Mouse (Mus musculus): Measurements from ENCODE around the gene Pdrg1.

The Pdrg1 gene

DNA sequence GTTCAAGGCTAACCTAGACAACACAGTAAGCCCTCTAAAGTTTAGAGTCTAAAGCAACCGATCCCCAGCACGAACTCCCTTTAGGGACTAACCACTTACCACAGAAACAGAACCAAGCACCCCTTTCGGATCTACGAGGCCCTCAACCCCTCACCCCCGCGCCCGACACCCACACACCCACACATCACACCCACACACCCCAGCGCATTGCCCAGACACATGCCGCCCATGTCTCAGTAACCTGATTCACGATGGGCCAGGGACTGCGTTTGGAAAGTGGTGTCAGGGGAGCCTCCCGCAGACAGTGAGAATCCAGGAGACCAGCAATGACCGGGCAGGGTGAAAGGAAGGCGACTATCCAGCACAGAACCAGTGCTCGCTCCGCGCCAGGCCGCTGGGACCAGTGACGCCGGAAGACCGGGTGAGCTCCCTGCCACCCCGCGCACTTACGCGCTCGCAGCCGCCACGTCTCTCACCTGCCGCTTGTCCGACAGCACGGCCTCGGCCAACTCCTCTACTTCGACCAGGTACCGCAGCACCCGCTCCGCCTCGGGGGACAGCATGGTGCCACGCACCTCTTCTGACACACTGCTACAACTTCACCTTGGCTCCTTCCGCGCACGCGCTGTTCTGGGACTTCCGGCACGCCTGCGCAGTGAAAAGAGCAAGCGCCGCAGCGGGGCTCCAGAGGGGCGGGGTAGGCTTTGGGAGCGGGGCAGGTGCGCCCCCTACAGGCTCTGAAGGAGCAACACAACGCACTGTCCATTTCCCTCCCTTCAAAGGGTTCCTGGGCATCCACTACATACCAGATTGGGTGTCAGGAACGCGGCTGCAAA lies at the start of gene Pdrg1:
Gene Pdrg1 (minus strand): TSS at position 670 of the 836 bp plus-strand sequence.
- peak; percentile 94 for DNase-seq (ENCODE audit: low spot score)

DNA sequence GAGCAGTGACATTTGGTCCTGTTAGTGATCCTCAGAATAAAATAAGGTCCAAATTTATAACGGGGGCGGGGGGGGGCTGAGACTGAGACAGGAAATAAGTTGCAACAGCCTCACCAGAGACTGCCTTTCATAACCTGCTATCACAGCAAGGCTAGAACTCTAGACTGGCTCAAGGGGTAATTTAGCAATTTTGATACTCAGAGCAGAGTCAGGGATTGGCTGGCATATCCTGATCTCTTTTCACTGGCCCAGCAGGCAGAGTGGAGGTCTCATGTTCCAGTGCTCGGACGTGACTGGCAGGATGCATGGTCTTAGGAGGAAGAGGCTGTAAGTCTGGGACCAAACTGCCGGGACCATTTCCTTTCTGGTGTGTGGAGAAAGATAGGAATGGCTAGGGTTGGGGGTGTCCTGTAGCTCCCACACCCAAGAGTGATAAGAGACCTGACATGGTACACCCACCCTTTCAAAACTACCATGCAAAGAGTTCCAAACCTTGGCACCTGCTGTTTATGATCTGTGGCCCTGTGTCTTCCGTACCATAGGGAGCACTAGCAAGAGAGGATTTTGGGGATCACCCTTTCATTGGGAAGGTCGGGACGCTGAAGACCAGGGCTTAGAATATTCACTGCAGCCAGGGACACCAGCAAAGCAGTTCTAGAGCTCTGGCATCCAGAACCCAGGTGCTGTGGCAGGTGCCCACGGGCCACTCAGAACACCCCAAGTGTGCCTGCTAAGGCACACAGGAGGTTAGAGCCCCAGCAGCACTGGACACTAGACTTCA lies 49.2 kb upstream of the Pdrg1 start:
- DNase-seq (ENCODE audit: low spot score): no peak

DNA sequence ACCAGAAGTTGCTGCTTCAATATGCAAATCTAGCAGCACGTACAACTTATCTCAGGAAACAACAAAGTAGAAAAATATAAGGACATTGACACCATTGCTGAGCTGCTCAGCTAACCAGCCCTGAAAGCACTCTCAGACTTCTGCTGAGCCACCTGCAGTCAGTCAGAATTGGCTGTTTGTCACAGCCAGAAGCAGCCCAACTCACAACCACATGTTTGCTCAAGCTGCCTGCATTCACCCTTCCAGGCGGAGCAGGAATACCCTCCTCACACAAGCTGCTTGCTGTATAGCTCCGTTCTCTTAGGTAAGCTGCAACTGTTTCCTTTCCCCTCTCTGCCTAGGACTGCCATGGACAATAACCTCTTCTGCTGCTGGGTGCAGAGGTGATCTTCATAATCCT lies 48.2 kb upstream of the Pdrg1 start:
- DNase-seq (ENCODE audit: low spot score): peak; percentile 23

DNA sequence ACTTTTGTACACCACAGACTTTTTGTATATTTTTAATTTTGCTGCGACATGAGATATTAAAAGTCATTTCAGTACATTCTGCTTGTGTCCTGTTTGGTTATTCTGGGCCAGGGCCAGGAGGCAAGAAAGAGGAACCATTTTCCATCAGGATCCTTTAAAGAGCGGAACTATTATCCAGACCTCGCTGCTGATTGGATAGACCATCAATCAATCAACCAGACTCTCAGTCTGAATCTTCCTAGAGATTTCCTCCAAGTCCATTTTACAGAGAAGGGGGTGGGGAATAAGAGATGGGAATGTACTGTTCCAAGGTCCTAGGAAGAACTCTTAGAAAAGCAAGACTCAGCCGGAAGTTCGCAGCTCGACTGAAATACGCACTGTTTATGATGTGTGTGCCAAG lies 45.0 kb upstream of the Pdrg1 start:
- DNase-seq (ENCODE audit: low spot score): no peak

DNA sequence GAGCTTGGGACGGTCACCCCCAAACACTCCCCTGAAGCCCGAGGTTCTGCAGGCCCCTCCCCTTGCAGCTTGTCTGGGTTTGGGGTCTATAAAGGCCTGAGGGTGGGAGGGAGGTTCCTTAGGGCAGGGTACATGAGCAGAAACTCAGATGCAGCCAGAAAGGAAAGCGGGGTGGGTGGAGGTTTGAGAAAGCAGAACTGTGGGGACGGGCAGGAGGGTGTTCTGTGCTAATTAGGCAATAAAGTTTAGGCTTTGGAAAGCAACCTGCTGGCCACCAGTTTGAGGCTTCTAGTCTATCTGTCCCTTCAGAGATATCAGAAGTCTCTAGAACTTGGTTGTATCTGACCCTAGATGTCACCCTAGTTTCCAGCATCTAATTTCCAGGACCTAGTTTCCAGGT lies 43.1 kb upstream of the Pdrg1 start:
- DNase-seq (ENCODE audit: low spot score): no peak

DNA sequence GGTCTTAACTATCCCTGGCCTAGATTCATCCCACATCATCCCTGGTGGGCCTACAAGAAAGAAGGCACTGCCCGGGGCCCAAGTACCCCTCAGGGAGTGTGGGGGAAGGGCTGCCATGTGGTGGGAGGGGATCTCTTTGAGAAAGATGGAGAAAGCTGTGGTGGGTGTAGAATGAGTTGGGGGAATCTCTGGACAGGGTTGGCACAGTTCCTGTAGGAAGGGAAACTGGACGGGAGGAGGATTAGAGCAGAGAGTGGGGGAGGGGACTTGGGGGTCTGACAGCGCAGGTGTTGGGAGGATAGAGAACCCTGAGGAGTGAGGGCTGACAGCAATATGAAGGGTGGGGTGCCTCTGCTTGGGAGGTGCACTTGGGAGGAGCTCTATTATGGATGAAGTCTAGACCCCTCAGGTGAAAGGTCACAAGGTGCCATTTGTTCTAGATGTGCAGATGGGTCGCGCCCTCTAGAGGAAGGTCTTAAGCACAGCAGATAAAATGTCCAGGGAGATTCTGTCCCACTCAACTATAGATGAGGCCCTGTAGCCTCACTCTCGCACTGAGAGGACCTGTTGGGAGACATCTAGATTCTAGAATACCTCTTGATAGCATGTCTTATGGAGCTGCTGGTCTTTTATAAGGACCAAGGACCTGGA lies 40.2 kb upstream of the Pdrg1 start:
- no peak for DNase-seq (ENCODE audit: low spot score)

DNA sequence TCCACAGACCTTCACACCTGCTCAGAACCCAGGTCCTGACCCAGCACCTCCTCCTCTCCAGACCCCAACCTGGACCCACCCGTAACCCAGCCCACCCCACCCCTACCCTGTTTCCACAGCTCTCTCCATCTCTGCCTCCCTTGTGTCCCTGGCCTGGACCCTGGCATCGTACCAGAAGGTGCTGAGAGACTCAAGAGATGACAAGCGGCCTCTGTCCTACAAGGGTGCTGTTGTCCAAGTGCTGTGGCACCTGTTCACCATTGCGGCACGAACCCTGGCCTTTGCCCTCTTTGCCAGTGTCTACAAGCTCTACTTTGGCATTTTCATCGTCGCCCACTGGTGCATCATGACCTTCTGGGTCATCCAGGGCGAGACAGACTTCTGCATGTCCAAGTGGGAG lies 38.7 kb upstream of the Pdrg1 start:
- no peak for DNase-seq (ENCODE audit: low spot score)

DNA sequence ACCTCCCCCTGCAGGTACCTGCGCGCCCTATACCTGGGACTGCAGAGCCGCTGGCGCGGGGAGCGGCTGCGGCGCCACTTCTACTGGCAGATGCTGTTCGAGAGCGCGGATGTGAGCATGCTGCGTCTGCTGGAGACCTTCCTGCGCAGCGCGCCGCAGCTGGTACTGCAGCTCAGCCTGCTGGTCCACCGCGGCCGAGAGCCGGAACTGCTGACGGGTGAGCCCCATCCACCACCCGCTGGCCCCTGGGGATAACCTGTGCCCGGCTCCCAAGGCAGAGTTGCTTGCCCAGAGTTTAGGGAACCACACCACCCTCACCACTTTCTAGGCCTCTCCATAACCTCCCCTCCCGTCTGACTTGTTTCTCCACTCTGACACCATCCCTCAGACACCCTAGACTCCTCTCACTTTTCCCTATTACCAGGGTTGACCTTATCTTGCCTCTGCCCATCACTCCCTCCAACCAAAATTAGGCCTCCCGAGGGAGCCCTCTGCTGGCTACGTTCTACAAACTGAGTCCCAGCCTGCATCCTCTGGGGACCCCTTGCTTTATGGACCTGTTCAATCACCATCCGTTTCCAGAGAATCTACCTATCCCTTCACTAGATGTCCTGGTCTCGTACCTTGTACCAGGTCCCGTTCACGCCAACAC lies 37.6 kb upstream of the Pdrg1 start:
- no peak for DNase-seq (ENCODE audit: low spot score)

DNA sequence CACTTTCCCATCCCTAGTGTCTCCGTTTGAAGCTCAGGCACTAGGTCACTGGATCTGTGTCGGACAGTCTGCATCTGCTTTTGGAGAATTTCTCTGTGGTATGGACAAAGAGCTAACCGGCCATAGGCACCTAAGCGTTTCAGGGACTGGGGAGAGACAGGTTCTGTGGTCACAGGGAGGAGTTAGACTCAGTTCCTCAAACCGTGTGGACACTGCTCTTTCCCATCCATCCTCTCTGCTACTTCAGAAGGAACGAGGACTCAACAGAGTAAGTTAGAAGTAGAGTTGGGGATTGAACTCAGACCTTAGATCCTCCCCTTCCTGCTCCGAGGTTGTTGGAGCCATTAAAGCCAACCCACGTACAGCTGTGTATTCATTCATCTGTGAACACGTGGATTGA lies 36.3 kb upstream of the Pdrg1 start:
- DNase-seq (ENCODE audit: low spot score): no peak

DNA sequence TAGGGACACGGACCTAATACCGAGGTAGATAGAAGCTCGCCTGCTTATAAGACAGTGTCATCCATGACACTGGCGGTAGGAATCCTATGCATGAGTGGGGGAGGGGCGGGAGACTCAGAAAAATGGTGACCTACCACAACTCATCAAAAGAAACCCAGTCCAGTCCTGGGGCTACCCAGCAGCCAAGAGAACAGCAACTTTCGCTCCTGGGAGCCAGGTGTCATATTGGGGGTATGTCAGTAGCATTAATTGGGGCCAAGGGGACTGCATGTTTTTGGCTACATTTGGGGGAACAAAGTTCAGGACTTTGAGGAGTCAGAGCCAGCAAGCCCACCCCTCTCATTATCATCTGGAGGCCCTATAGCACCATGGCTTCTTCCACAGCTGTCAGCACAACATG lies 35.9 kb upstream of the Pdrg1 start:
- no peak for DNase-seq (ENCODE audit: low spot score)

DNA sequence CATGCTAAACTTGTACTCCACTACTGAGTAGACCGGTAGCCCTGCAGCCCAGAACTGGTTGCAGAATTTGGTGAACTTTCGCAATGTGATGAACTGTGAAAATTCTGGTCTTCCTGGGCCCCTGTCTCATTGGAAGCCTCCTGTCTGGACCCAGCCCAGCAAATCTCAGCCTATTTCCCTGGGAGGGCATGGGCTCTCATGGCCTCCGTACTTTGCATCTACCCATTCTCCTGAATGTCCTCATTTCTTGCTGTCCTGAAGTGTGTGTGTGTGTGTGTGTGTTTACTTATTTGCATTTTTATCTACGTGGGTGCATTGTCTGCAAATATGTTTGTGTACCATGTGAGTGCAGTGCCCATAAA lies 34.8 kb upstream of the Pdrg1 start:
- no peak for DNase-seq (ENCODE audit: low spot score)

DNA sequence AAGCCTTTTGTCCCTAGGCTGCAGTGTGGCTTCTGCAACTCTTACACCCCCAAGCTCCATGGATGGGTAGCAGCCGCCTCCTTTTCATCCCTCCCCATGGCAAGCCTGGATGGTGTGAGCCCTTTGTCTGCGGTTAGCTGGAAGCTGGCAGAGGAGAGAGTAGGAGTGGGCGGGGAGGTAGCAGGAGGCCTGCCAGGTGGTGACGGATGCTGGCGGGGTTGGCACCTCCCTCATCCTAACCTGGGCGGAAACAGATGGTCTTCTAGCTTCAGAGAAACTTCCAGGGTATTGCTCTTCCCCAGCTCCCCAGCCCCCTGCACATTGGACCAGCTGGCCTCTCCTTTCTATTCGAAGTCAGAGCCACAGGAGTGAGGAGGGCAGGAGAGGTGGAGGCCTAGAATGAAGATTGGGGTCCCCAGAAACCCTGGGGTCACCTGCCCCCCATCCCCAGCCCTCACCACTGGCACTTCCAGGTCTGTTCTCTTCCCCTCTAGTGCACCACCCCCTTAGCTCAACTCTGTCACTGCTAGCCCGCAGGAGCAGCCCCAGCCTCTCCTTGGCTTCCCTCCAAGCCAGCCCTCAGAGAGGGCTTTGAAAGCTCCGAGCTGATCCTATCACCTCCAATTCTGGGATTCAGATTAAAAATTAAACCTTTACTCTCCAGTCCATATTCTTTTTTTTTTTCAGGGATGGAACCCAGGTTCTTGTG lies 34.2 kb upstream of the Pdrg1 start:
- DNase-seq (ENCODE audit: low spot score): peak; percentile 21

DNA sequence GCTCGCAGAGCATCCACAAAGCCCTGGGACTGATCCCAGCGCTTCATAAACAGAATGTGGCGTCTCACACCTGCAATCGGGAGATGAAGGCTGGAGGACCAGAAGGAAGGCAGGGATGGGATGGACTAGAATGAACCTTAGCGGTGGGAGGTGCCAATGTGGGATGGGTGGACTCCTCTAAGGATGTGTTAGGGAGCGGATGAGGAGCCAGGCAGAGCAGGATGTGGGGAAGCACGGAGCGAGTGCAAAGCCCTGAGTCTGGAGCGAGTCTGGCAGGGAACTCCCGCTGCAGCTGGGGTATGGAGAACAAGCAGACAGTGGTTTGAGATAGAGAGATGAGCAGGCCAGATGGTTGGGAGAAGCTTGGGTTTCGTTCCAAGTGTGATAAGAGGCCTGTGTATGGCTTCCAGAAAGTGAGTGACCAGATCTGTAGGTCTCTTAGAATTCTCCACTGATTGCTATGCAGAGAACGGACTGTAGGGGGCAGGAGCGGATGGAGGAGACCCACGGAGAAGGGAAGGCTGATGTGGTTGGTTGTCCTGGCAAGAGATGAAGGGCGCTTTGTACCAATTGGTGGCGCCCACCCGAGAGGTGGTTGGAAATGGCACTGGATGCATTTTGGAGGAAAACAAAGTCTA lies 32.7 kb upstream of the Pdrg1 start:
- DNase-seq (ENCODE audit: low spot score): peak; percentile 40

DNA sequence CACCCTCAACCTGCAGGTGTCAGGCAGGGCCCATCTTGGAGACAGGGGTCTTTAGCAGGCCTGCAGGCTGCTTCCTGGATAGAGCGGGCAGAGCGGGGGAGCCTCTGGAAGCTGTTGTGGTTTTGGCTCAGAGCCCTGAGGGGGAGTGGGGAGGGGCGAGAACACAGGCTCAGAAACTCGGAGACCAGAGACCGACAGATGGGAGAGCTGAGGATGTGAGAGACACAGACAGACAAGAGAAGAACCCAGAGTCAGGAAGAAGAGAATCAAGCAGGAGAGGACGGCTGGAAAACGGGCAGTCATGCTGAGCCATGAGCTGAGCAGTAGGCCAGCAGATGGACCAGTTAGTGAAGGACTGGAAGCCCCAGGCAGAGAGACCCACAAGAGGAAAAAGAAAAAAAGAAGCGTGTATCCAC lies 30.7 kb upstream of the Pdrg1 start:
- peak; percentile 20 for DNase-seq (ENCODE audit: low spot score)

DNA sequence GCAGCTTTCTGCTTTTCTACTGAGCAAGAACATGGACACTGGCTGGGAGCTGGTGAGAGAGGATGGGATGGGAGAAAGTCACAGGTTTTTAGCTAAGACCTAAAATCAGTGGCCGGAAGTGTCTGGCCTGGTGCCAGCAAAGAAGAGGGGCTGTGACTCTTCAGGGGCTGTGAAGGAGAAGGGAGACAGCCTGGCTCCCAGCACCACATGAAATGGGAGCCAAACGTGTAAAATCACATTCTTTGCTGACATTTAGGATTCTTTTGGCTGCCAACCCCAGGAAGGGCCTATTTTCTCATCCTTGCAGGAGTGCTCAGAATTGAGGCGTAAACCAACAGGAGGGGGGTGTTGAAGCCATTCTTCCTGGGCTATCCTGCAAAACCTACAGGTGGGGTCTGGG lies 28.7 kb upstream of the Pdrg1 start:
- no peak for DNase-seq (ENCODE audit: low spot score)

DNA sequence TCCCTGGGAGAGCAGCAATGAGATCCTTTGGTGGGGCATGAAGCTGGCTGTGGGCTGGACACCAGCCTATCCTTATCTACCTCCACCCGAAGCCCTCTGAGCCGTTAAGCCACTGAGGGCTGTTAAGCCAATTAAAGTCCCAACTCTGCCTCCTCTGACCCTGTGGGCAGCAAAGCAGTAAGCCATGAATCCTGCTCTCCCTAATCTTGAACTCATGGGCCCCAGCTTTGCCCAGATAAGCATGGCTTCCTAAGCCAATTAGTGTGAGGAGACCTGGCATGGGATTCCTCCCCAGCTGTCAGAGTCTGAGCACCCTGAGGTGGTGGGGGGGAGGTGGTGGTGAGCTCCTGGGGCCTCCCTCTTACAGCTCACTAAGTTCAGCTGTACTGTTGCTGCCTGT lies 21.5 kb upstream of the Pdrg1 start:
- no peak for DNase-seq (ENCODE audit: low spot score)

DNA sequence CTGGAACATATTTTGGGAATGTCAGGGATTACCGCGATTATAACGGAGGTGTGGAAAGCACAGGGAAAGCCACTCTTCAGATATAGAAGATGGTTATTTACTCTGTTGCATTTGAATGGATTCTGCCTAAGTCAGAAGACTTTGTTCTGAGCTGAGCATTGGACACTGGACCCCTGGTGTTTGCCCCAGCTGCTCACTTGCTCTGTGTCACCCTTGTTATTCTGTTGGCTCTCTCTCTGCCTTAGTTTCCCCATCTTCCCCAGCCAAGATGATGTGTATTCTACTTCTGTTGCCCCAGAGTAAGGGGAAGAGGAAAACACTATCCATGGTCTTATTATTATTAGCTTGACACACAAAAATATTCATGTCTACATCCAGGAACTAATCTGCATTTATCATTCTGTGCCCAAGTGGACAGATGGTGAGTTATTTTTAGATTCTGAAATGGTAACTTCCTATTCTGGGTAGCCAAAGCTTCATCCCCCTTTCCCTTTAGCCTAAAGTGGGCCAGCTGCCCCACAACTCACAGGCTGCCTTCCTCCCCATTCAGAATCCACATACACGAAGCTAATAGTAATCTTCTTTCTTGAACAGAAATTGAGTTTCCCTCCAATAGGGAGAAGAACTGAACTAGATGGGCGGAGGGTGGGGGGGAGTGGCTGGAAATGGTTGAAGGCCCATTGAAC lies 18.5 kb upstream of the Pdrg1 start:
- no peak for DNase-seq (ENCODE audit: low spot score)

DNA sequence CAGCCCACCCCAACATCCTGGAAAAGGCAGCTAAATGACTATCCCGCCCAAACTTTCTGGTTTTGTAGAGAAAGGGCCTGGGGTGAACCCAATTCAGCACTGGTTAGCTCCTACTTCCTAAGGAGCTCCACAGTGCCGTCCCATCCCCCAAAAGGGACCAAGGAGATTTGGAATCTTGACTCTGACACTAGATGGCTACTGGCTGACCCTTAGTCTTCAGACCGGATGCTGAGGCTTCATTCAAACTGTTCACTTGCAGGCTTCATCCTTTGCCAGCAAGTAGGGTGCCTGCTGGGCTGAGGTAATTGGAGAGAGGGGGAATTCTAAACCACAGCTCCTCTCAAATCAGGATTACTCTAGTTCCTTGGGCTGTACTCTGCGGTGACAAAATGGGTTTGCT lies 17.7 kb upstream of the Pdrg1 start:
- no peak for DNase-seq (ENCODE audit: low spot score)

DNA sequence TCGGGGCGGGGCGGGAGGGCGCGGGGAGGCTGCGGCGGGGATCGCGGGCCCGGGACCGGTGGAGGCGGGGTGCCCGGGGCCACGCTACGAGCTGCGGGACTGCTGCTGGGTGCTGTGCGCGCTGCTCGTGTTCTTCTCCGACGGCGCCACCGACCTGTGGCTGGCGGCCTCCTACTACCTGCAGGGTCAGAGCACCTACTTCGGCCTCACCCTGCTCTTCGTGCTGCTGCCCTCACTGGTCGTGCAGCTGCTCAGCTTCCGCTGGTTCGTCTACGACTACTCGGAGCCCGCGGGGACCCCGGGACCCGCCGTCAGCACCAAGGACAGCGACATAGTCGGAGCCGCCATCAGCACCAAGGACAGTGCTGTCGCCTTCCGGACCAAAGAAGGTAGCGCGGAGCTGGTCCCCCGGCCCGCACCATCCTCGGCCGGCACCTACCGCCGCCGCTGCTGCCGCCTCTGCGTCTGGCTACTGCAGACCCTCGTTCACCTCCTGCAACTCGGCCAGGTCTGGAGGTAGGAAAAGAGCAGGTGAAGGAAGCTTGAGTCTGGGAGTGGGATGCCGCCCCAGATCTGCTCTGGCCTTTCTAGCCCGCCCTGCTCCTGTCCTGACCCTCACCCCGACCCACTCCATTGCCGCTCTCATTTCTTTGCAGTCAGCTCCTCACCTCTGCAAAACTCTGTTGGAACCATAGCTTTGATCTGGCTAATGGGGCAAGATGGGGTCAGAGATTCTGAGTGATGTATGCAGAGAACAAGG lies 17.0 kb upstream of the Pdrg1 start:
- no peak for DNase-seq (ENCODE audit: low spot score)
